Mouse (Mus musculus) B cell, adult 2 months (primary cell): ENCODE results near the gene Gm20767.
"Not testable (repeated sequence)": the region's sequence is repeated elsewhere in the genome, so short reads cannot be mapped to it uniquely, and the experiment has no call there.

ENCODE experiments used
- DNase-seq, 2 experiments: peaks; one replicate each; pipeline ENCODE4 v3.0.0; 2022

Gene Gm20767

GRCm38 (mm10) chr13:120139946-120140345, at the start of gene Gm20767:
Gene Gm20767, plus strand, starts transcription at chr13:120140246.
- not testable (repeated sequence) for DNase-seq

DNA sequence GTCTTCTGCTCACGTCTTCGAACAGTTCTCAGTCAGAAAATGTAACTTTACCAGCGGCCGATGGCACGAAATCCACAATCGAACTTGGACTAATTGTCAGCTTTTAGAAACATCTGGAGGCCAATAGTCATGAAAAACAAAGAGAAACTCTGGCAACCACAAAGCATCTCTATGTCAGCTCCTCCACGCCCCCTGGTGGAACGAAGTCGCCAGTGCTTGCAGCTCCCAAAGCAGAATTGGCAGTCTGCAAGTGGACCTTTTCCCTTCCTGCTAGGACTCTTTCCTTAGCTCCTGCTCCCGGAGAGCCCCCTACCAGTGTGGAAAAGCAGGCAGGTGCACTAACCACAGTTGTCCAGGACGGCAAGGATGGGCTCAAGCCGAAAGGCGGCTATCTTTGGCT, 47.1 kb upstream of the Gm20767 start:
- not testable (repeated sequence) for DNase-seq

DNA sequence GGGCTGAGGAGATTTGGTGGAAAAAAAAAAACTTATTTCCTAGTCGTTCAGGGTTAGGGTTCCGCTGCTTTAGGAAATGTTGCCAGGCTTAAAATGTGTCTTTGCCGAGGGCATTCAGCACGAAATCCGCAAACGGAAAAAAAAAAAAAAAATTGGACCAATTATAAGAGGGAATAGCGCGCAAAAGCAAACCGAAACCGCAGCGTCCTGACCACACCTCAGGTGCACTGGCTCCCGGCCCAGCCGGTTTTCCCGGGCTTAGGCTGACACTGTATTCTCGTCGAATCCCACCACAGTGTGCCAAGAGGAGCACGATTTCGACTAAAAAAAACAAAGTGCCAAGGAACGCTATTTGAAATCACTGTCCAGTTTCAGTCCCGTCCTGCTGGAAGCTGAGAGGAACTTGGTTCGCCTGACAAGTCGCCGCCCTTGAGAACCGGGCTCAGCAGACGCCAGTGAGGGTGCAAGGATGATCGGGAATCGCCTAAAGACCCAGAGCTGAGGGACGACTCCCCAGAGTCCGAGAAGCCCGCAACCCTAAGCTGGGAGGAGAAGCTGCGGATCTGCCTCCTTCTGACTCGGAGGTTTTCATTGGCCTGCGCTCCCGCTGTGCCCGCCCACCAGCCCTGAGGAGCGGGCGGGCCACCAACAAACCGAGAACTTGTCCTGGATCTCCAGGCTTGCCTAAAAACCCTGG, 43.7 kb upstream of the Gm20767 start:
- peak in 1 of 2 experiments; percentile 18 for DNase-seq

GRCm38 (mm10) chr13:120096938-120097256, 43.1 kb upstream of the Gm20767 start:
- DNase-seq: not testable (repeated sequence)

GRCm38 (mm10) chr13:120099327-120099726, 40.7 kb upstream of the Gm20767 start:
- DNase-seq: not testable (repeated sequence)

- not testable (repeated sequence) for DNase-seq
Observed at GRCm38 (mm10) chr13:120106504-120106903, 33.5 kb upstream of the Gm20767 start.

GRCm38 (mm10) chr13:120107000-120107399, 33.0 kb upstream of the Gm20767 start:
- not testable (repeated sequence) for DNase-seq

GRCm38 (mm10) chr13:120142348-120142747, 2.3 kb downstream of the Gm20767 start:
- not testable (repeated sequence) for DNase-seq

- peak; percentile 8 to 20 for DNase-seq
Observed at GRCm38 (mm10) chr13:120149660-120150407, 9.8 kb downstream of the Gm20767 start.

- DNase-seq: peak; percentile 19 to 26
Observed at GRCm38 (mm10) chr13:120150589-120150988, 10.5 kb downstream of the Gm20767 start.

- DNase-seq: peak; percentile 4 to 19
Observed at GRCm38 (mm10) chr13:120168301-120168700, 28.3 kb downstream of the Gm20767 start.

- DNase-seq: not testable (repeated sequence)
Observed at GRCm38 (mm10) chr13:120172133-120172532, 32.1 kb downstream of the Gm20767 start, which contains the start of gene Gm21818. Gene Gm21818, plus strand, starts transcription at chr13:120172433.

DNA sequence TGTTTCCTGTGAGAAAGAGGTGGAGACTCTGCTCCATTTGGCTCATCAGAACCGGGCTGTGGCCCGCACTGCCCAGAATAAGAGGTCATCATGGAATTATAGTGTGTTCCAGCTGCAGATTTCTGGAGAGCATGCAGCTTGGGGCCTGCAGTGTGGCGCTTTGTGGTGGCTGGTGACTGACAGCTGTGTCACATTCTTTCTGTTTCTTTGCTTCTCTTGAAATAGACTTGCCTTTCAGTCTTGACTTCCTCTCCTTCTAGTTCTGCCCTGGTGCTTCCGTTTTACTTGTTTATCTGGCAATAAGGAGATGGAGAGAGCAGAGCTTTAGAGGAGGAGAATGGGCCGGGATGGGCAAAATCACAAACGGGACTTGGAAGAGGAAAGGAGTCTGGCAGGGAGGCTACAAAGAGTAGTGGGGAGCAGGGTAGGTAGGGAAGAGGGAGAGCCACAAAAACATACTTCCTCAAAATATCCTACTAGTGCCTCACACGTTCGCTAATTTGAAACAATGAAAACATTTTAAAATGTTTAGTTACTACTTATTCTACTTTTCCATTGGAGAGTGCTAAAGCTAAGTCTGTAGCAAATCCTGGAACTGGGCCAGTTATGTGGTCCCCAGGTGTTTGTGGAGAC, 56.3 kb downstream of the Gm20767 start:
- peak in 1 of 2 experiments; percentile 1 for DNase-seq
